Mouse (Mus musculus): ENCODE measurements at regions not wholly inside any gene's neighbourhood (a gene's known extent, or its start where the extent isn't known, plus 50 kb on each side); places are given as distances from the start of the nearest gene placed in this dataset.

DNA sequence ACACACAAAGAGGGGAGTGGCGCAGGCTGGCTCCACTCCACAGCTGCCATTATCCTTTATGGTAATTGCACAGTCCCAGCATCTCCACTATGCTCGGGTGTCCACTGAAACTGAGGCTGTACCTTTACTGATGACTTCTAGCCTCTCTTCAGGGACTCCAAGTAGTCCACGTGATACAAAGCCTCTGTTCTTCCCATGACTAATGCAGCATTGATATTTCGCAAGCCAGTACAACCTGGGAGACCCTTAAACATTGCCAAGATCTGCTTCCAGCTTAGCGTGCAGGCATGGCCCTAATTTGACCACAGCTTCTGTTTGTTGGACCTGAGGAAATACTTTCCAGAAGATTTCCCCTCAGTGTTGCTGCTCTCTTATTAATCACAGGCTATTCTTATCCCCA, 215.8 kb downstream of the Galc start:
- no peak for DNase-seq (ENCODE audit: low read depth, low spot score)

GRCm38 (mm10) chr12:98039677-98040076, 219.6 kb downstream of the Galc start:
- no peak for DNase-seq (ENCODE audit: low read depth, low spot score)

- DNase-seq (ENCODE audit: low read depth, low spot score): no peak
These were observed 235.6 kb downstream of the Galc start for GRCm38 (mm10) chr12:98023655-98024054.

DNA sequence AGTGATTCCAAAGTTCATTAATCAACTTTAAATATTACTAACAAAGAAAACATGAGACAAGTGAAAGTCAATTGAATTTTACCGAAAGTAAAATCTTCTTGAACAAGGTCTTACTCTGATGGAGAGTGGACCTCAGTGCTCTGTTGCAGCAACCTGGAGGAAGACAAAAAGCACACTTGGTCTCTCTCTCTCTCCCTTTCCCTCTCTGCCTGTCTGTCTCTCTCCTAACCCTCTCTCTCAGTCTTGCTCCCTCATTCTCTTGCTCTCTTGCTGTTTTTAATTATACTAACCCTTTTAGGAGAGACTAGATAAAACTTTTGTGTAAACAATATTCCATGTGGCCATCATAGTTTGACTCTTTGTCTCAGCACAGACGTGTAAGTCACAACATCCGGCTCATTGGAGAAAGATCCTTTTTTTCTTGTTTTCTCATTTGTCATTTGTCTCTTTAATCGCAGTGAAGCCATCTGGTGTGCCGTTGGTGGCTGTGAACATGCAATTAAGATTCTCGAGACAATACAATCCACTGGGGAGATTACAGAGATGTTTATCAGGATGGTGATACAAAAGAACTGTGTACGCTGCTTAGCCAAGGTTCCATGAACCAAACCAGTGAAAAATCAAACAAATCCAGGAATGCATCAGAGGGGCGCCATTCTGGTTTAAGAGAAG, 244.5 kb downstream of the Galc start:
- DNase-seq (ENCODE audit: low read depth, low spot score): no peak

GRCm38 (mm10) chr12:98009175-98009574, 250.1 kb downstream of the Galc start:
- no peak for DNase-seq (ENCODE audit: low read depth, low spot score)

GRCm38 (mm10) chr12:98005671-98006469, 253.4 kb downstream of the Galc start:
- no peak for DNase-seq (ENCODE audit: low read depth, low spot score)

DNA sequence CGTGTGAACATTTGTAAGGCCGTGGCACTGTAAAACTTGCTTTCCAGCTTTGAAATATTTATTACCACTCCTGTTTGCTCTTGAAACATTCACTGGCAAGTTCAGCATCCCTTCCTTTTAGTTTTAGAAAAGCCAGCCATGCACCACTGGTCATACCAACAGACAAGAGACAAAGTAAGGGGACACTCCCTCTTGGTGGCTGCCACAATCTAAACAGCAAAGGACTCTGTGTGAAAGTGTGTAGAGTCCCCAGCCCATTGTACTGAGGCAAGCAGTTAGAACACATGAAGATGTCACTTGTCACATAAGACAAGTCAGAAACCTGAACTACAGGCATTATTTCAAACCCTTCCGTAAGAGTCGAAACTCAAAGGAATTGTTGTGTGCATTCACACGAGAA, 257.0 kb downstream of the Galc start:
- no peak for DNase-seq (ENCODE audit: low read depth, low spot score)

GRCm38 (mm10) chr12:97994884-97995283, 264.4 kb downstream of the Galc start:
- DNase-seq (ENCODE audit: low read depth, low spot score): no peak

DNA sequence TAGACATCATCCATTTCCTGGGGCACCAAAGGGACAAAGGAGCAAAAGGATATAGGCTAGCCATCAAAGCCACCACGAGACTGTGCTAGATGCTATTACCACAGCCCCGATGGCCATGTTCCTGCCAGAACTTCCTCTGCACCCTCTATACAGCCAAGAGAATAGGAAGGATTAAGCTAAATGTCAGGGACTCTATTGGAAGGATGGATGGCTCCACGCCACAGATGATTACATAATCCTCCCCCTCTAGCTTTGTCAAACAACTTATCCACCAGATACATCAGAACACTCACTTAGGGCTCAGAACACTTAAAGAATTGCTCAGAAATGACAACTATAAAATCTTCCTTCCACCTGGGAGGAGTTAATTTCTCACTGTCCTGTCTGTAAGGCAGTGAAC, 265.3 kb downstream of the Galc start:
- DNase-seq (ENCODE audit: low read depth, low spot score): no peak

GRCm38 (mm10) chr12:97983390-97983789, 275.9 kb downstream of the Galc start:
- no peak for DNase-seq (ENCODE audit: low read depth, low spot score)

GRCm38 (mm10) chr12:97978668-97979067, 280.6 kb downstream of the Galc start:
- DNase-seq (ENCODE audit: low read depth, low spot score): no peak

- DNase-seq (ENCODE audit: low read depth, low spot score): no peak
These were observed 281.0 kb downstream of the Galc start for GRCm38 (mm10) chr12:97978178-97978651.

DNA sequence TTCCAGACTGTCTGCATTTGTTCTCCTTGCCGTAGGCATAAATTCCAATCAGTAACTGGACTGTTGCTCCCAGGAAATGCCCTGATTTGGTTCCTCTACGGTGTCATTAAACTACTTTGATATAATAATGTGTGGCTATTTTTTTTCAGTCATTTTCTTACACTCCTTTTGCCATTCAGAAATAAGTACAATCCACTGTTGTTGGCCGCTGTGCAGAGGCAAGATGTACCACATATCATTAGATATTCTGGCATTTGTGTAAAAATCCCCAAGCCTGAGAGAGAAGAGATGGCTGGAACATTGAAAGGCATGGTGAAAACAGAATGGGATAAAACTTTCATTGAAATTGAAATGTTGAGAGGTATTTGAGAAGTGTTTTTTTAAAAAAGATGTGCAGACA, 281.6 kb downstream of the Galc start:
- no peak for DNase-seq (ENCODE audit: low read depth, low spot score)

DNA sequence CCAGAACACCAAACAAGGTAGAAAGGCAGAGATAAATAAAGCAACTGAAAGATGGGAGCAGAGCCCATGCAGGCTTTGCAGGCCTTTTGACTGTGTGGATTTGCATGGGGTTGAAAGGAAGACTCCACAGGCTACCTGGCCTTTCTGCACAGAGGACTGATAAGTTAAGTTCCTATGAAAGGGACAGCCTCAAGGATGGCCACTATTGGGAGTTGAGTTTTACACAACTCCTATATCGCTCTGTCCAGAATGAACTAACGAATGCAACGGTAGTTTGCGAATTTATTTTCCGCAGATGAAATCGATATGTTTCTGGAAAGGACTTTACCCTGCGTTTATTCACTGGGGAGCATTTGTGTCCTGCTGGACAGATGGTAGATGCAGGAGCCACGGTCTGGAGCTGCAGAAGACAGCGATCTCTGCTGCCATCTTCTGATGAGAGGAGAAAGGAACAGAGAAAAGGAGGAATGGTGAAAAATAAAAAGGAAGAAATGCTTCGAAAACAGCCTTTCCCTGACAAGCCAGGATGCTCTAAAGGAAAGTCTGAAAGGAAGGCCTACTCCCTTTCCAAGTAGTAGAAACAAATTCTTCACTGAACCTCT, 285.2 kb downstream of the Galc start:
- DNase-seq (ENCODE audit: low read depth, low spot score): no peak

GRCm38 (mm10) chr12:97957201-97957600, 302.1 kb downstream of the Galc start:
- no peak for DNase-seq (ENCODE audit: low read depth, low spot score)

- no peak for DNase-seq (ENCODE audit: low read depth, low spot score)
These were observed 305.9 kb downstream of the Galc start for GRCm38 (mm10) chr12:97953336-97953735.

GRCm38 (mm10) chr12:97952204-97952603, 307.1 kb downstream of the Galc start:
- DNase-seq (ENCODE audit: low read depth, low spot score): no peak

- DNase-seq (ENCODE audit: low read depth, low spot score): no peak
These were observed 309.2 kb downstream of the Galc start for GRCm38 (mm10) chr12:97950072-97950471.

DNA sequence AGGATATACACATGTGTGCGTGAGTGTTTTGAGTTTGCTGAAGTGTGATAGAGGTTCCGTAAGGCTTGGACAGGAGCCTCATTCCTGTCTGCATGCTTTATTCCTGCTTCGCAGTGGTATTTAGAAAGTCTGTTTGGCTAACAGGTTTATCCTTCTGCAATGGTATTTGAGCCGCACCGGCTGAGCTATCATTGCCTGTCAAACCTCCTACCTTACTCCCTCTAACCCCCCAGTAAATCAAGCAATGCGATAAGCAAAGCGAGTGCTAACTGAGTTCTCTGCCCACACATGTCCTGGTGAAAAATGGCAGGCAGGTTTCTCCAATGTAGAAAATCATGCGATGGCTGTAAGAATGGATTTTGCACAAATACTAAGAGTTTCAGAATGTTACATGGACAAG, 311.8 kb downstream of the Galc start:
- DNase-seq (ENCODE audit: low read depth, low spot score): no peak

- no peak for DNase-seq (ENCODE audit: low read depth, low spot score)
These were observed 320.9 kb downstream of the Galc start for GRCm38 (mm10) chr12:97938361-97938760.

GRCm38 (mm10) chr12:97929877-97930276, 329.4 kb downstream of the Galc start:
- DNase-seq (ENCODE audit: low read depth, low spot score): no peak

DNA sequence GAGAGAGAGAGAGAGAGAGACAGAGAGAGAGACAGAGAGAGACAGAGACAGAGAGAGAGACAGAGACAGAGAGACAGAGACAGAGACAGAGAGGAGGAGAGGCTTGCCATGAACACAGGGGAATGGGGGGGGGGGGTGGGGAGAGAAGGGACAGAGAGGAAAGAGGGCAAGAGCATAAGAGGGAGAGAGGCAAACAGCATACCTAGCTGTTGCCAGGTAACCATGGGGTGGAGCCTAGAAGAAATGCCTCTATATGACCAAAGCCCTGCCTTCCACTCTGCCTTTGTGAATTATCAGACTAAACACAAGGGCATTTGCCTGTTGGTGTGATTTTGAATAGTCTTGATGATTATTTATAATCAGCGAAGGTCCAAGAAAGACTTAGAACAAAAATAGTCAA, 332.2 kb downstream of the Galc start:
- no peak for DNase-seq (ENCODE audit: low read depth, low spot score)

Measured in CD4-positive, CD25-positive, alpha-beta regulatory T cell, adult 2 months (primary cell).